Mouse (Mus musculus) CH12.LX (cell line): ENCODE measurements at regions not wholly inside any gene's neighbourhood (a gene's known extent, or its start where the extent isn't known, plus 50 kb on each side); places are given as distances from the start of the nearest gene placed in this dataset.

Experiments
- DNase-seq: peaks from one replicate; pipeline ENCODE4 v3.0.0-alpha.2; 2013; ENCODE audit errors: extremely low read depth
- H3K27ac ChIP-seq: 2 replicates; pipeline ENCODE4 v1.5.1; 2012; ENCODE audit warnings: low read depth, mild to moderate bottlenecking, control low read depth, moderate library complexity; ENCODE audit not compliant: insufficient read depth
- H3K27me3 ChIP-seq: replicated peaks from 2 replicates; pipeline ENCODE3; 2012; ENCODE audit warnings: inconsistent platforms
- H3K36me3 ChIP-seq, 2 experiments: replicated peaks in 1 of 2; 2 replicates each; pipeline versions ENCODE3 to v1.6.1; 2012; ENCODE audit warnings: inconsistent platforms in 1 of 2, low read length in 1 of 2, mild to moderate bottlenecking in 1 of 2, mixed read lengths in 1 of 2, moderate library complexity in 1 of 2; ENCODE audit not compliant: control insufficient read depth in 1 of 2, insufficient read depth in 1 of 2
- H3K4me1 ChIP-seq, 2 experiments: 2 replicates each; pipeline ENCODE4 v1.6.1; 2012; ENCODE audit warnings: inconsistent platforms in 1 of 2, moderate library complexity in 1 of 2; ENCODE audit not compliant: insufficient read depth in 2 of 2, control insufficient read depth in 1 of 2
- H3K4me2 ChIP-seq: 2 replicates; pipeline ENCODE4 v1.6.1; 2012; ENCODE audit warnings: low read depth, mild to moderate bottlenecking, control low read depth; ENCODE audit not compliant: poor library complexity, insufficient read depth, severe bottlenecking
- H3K4me3 ChIP-seq, 3 experiments: fragments of 150-350 bp in 1 of 3; sonication (generic) in 1 of 3; replicated peaks in 1 of 3; 2 replicates each; pipeline versions ENCODE3 to v1.5.1; 2011 to 2012; ENCODE audit warnings: low read depth in 2 of 3, low read length in 2 of 3, mild to moderate bottlenecking in 2 of 3, moderate library complexity in 2 of 3, control low read depth in 1 of 3, improper control_type of control experiment in 1 of 3, inconsistent platforms in 1 of 3, mixed read lengths in 1 of 3; ENCODE audit not compliant: poor library complexity in 1 of 3
- H3K79me2 ChIP-seq: replicated peaks from 2 replicates; pipeline ENCODE4 v1.6.1; 2012; ENCODE audit warnings: mild to moderate bottlenecking, moderate library complexity; ENCODE audit not compliant: control insufficient read depth, poor library complexity, insufficient read depth, severe bottlenecking; ENCODE audit errors: extremely low read depth
- H3K9ac ChIP-seq: 2 replicates; pipeline ENCODE4 v1.6.1; 2012; ENCODE audit warnings: low read depth, mild to moderate bottlenecking, control low read depth, moderate library complexity; ENCODE audit not compliant: insufficient read depth
- H3K9me3 ChIP-seq: replicated peaks from 2 replicates; pipeline ENCODE3; 2012; ENCODE audit warnings: low read length, inconsistent platforms, mixed read lengths
- CHD1 ChIP-seq: IDR thresholded peaks from 2 replicates; pipeline ENCODE4 v1.6.1; 2012; ENCODE audit warnings: low read depth, low read length, improper control_type of control experiment, inconsistent platforms
- CHD2 ChIP-seq: IDR thresholded peaks from 2 replicates; pipeline ENCODE4 v1.6.1; 2011; ENCODE audit warnings: low read length, improper control_type of control experiment
- ELF1 ChIP-seq: IDR thresholded peaks from 2 replicates; pipeline ENCODE4 v1.6.1; 2014; ENCODE audit warnings: low read depth, mild to moderate bottlenecking, inconsistent platforms, low read length, improper control_type of control experiment
- EP300 ChIP-seq: IDR thresholded peaks from 2 replicates; pipeline ENCODE4 v1.6.1; 2011; ENCODE audit warnings: low read length, improper control_type of control experiment
- GABPA ChIP-seq: IDR thresholded peaks from 2 replicates; pipeline ENCODE4 v1.6.1; 2012; ENCODE audit warnings: low read depth, low read length, improper control_type of control experiment, inconsistent platforms; ENCODE audit not compliant: insufficient replicate concordance
- IRF4 ChIP-seq: IDR thresholded peaks from 2 replicates; pipeline ENCODE4 v1.6.1; 2014; ENCODE audit warnings: low read depth, mild to moderate bottlenecking, inconsistent platforms, low read length, improper control_type of control experiment
- MAFK ChIP-seq: IDR thresholded peaks from 2 replicates; pipeline ENCODE4 v1.6.1; 2011; ENCODE audit warnings: low read length, improper control_type of control experiment; ENCODE audit not compliant: insufficient replicate concordance
- MAX ChIP-seq: IDR thresholded peaks from 2 replicates; pipeline ENCODE4 v1.6.1; 2011; ENCODE audit warnings: low read length, improper control_type of control experiment
- MYC ChIP-seq: IDR thresholded peaks from 2 replicates; pipeline ENCODE4 v1.6.1; 2011; ENCODE audit warnings: low read depth, mild to moderate bottlenecking, improper control_type of control experiment, low read length
- NELFE ChIP-seq: IDR thresholded peaks from 2 replicates; pipeline ENCODE4 v1.6.1; 2011; ENCODE audit warnings: low read depth, low read length, improper control_type of control experiment
- POLR2A ChIP-seq: IDR thresholded peaks from 2 replicates; pipeline ENCODE4 v1.6.1; 2011; ENCODE audit warnings: low read depth, mild to moderate bottlenecking, improper control_type of control experiment, low read length
- POLR2AphosphoS2 ChIP-seq: IDR thresholded peaks from 2 replicates; pipeline ENCODE4 v1.6.1; 2011; ENCODE audit warnings: low read depth, low read length, improper control_type of control experiment
- RAD21 ChIP-seq: IDR thresholded peaks from 2 replicates; pipeline ENCODE4 v1.6.1; 2011; ENCODE audit warnings: low read depth, mild to moderate bottlenecking, low read length, improper control_type of control experiment, moderate library complexity
- SMC3 ChIP-seq: IDR thresholded peaks from 2 replicates; pipeline ENCODE4 v1.6.1; 2011; ENCODE audit warnings: low read depth, low read length, improper control_type of control experiment
- USF1 ChIP-seq: IDR thresholded peaks from 2 replicates; pipeline ENCODE4 v1.6.1; 2014; ENCODE audit warnings: low read depth, mild to moderate bottlenecking, inconsistent platforms, low read length, improper control_type of control experiment
- USF2 ChIP-seq: conservative IDR thresholded peaks from 2 replicates; pipeline ENCODE4 v1.6.1; 2011; ENCODE audit warnings: low read depth, low read length, improper control_type of control experiment
- ZKSCAN1 ChIP-seq: IDR thresholded peaks from 2 replicates; pipeline ENCODE4 v1.6.1; 2012; ENCODE audit warnings: low read depth, inconsistent platforms, low read length, improper control_type of control experiment, borderline replicate concordance
- dilution Hi-C: fragments of 300-500 bp; cut with MboI; formaldehyde crosslinking; loops from 2 replicates; pipeline ENCODE4 v1.14.3; 2020; ENCODE audit warnings: low sequenced_read_pairs; ENCODE audit not compliant: extremely low pct_unique_long_range_greater_than_20kb, extremely low pct_ligation_motif_present
- in situ Hi-C: fragments of 300-500 bp; cut with MboI; formaldehyde crosslinking; loops from 3 replicates; pipeline ENCODE4 v1.14.3; 2019; ENCODE audit warnings: low sequenced_read_pairs, low pct_ligation_motif_present, low pct_unique_long_range_greater_than_20kb, mixed read lengths

GRCm38 (mm10) chr6:116825628-116826027 lies 108.9 kb upstream of the Tmem72 start:
- Histone ChIP-seq H3K27me3 (peaks cover 4% of the 10 kb centered on the region), H3K4me1 (no peaks in the 10 kb centered on the region), H3K4me3 (no peak overlapping the region), H3K36me3 (no peaks in the 10 kb centered on the region), H3K9me3 (no peaks in the 10 kb centered on the region), H3K9ac (no peak overlapping the region), H3K4me2 (no peak overlapping the region), H3K27ac (no peak overlapping the region), H3K79me2 (no peaks in the 10 kb centered on the region)
- no peak for TF ChIP-seq CHD1
- in situ Hi-C loops (no loop called here), dilution Hi-C loops (no loop called here)
- DNase-seq = no peak

GRCm38 (mm10) chr6:116829341-116829740 lies 112.6 kb upstream of the Tmem72 start:
- Histone ChIP-seq H3K4me2 (no peak overlapping the region), H3K27me3 (peaks cover 14% of the 10 kb centered on the region), H3K36me3 (no peaks in the 10 kb centered on the region), H3K4me1 (no peaks in the 10 kb centered on the region), H3K9ac (no peak overlapping the region), H3K9me3 (no peaks in the 10 kb centered on the region), H3K79me2 (no peaks in the 10 kb centered on the region), H3K4me3 (no peak overlapping the region), H3K27ac (no peak overlapping the region)
- DNase-seq = no peak
- TF ChIP-seq ZKSCAN1 (no peak), SMC3 (no peak), GABPA (no peak), ELF1 (no peak), MAFK (no peak), POLR2AphosphoS2 (no peak)
- dilution Hi-C loops (no loop called here), in situ Hi-C loops (no loop called here)

DNA sequence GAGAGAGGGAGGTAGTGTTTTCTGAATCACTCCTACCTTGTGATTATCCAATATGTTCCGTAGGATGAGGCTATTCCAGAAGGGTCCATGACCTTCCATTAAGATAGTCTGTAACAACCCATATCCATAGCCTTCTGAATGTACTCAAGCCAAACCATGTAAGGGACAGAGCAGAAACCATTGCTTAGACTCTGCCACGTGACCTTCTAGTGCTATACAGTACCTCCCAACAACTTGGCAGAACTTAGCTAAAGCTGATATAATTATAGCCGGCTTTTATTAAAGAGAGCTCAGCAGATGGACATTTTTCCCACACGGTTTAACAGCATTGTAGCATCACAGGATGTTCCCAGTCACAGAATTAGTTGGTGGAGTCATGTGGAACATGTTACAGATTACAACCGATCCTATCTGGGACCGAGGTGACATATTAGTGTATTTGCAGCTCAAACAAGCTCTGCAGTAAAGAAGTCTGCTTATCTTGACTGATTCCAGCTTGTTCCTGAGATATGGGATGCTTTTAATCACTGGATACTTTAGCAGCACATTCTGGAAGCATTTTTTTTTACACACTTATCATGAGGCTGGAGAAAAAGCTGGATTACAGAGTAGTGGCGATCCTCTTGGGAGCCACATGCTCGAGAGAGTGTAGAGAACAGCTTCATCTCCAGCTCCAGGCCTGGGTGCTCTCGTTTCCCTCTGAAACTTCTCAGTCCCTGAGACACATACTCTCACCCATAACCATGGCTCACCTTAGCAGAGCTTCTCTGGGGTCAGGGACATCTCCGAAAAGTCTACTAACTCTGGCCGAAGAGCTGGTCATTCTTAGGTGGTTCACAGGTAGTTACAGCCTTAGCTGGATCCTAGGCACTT lies 129.5 kb upstream of the Tmem72 start:
- in situ Hi-C loops = no loop called here
- no peak overlapping the region for H3K4me3 ChIP-seq
- no peak overlapping the region for H3K27ac ChIP-seq
- no peaks in the 10 kb centered on the region for H3K4me1 ChIP-seq
- no peaks in the 10 kb centered on the region for H3K79me2 ChIP-seq
- no peak for DNase-seq
- H3K9ac ChIP-seq = no peak overlapping the region
- no peaks in the 10 kb centered on the region for H3K36me3 ChIP-seq
- no peaks in the 10 kb centered on the region for H3K9me3 ChIP-seq
- H3K27me3 ChIP-seq = peaks cover 16% of the 10 kb centered on the region
- TF ChIP-seq USF1 (no peak), CHD2 (no peak), MAX (no peak), IRF4 (no peak), NELFE (no peak), POLR2A (no peak), USF2 (no peak), MYC (no peak), RAD21 (no peak), MAFK (no peak), GABPA (no peak), SMC3 (no peak), EP300 (no peak)
- dilution Hi-C loops = no loop called here
- H3K4me2 ChIP-seq = no peak overlapping the region
